Mouse (Mus musculus) liver (tissue): Measurements from ENCODE around the gene Tomm40l.
A peak's percentile ranks its signal among the peaks of the same experiment; 100 is the strongest.

ENCODE experiments used
- DNase-seq: peaks from one replicate; pipeline ENCODE4 v3.0.0-alpha.2; 2020; ENCODE audit warnings: mixed read lengths

The Tomm40l gene

DNA sequence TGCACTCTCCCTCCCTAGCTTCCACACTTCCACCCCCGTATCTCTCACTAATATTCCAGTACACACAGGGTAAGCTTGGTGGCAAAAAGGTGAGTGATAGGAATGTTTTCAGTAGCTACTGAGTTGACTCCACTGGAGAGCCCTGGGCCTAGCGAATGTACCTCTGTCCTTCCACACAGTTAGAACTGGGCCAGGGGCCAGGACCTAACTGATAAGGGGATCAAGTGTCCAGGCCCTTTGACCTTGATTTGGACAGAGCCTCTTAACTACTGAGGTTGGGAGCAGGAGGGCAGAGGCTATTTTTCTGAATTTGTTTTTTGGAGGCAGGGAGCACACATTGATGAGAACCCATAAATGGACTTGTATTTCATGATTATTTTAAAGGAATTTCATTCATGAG is 1.5 kb upstream of the Tomm40l start:
- DNase-seq: peak; percentile 60

- no peak for DNase-seq
These were observed 854 bp upstream of the Tomm40l start for GRCm38 (mm10) chr1:171223168-171223567.

DNA sequence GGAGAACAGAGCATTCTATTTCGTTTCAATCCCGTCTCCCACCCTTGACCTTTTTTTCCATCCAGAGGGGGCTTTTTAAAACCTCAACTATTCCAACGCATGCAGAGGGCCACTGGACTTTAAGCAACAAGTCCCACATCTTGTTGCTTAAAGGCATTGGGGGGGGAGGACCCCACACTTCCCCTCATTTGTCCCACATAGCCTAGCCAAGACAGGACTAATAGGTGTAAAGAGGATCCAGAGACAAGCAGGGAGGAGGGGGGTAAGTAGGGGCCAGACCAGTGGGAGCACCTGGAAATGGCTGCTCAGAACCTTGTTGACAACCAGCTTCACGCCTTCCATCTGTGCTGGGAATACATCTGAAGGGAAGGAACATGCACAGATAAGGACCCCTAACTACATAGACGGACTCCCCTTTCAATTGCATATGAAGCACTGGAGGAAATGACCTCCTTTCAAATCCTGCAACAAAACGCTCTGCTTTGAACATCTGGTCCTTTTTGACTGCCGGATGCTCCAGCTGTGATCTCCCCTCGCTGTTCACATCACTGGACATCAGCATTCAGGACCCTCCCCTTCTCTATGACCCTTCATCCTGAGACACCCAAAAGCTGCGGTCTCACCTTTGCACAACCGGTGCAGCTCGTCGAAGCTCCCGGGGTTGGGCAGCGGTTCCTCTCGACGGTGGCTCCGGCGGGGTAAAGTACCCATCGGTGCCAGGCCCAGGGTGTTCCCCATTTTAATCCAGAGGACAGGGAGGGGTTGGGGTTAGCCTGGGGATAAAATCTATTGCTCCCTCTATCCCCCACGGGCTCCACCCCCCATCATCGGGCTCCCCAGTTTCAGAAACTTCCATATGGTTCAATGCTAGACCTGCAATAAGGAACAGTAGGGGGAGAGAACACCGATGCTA is 777 bp downstream of the Tomm40l start:
- no peak for DNase-seq

- peak; percentile 86 for DNase-seq
These were observed 1.4 kb downstream of the Tomm40l start for GRCm38 (mm10) chr1:171220871-171221270.

DNA sequence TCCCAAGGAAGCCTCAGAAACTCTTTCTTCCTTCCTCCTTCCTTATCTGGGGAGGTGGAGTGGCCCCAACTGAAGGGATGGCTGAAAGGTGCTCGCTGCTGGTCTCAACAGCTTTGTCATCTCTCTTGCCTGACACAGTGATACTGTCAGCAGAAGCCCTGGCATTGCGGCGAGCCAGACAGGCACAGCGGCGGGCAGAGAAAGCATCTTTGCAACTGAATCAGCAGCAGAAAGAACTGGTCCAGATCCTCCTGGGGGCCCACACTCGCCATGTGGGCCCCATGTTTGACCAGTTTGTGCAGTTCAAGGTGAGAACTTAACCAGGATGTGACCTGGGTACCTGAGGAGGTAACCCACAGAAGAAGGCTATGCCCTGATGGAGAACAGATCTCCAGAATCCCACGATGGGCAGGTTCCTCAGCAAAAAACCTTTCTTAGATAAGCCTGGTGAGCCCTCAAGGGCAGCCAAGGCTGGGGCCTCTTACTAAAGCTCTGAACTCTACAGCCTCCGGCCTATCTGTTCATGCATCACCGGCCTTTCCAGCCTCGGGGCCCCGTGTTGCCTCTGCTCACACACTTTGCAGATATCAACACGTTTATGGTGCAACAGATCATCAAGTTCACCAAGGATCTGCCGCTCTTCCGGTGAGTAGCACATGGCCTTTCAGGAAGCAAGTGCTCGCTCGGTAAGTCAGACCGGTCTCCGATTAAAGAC is 5.9 kb downstream of the Tomm40l start:
- DNase-seq: no peak

DNA sequence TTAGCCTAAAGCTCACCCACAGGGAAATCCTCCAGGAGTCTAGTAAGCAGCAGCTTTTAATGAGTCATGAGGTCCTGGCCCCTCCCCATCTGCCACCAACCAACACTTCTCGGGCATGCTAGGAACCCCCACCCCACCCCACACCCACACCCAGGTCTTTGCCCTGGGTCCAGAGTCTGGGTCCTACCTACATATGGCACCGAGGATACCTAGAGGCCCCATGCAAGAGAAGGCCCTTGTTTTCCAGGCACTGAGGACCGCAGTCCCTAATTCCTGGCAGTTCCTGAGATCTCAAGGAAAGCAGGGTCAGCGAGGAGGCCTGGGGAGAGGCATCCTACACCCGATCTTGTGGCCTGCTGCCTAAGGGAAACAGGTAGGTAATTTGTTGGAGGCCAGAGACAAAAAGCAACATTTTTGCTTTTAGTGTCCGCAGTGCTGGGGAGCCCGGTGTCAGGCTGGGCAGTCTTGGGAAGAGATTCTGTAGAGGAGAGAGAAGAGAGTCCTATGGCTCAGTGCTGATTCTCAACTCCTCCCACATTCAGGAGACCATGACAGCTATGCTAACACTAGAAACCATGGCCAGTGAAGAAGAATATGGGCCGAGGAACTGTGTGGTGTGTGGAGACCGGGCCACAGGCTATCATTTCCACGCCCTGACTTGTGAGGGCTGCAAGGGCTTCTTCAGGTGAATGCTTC is 8.4 kb downstream of the Tomm40l start, which contains the start of gene Nr1i3:
Gene Nr1i3, plus strand, starts transcription at position 170 of the 696 bp plus-strand sequence.
- no peak for DNase-seq

GRCm38 (mm10) chr1:171212854-171213253 is 9.5 kb downstream of the Tomm40l start:
- DNase-seq: no peak

- no peak for DNase-seq
These were observed 12.9 kb downstream of the Tomm40l start for GRCm38 (mm10) chr1:171209409-171209808.

- DNase-seq: no peak
These were observed 16.4 kb downstream of the Tomm40l start for GRCm38 (mm10) chr1:171205704-171206493.

GRCm38 (mm10) chr1:171204249-171204644 is 18.1 kb downstream of the Tomm40l start:
- no peak for DNase-seq

DNA sequence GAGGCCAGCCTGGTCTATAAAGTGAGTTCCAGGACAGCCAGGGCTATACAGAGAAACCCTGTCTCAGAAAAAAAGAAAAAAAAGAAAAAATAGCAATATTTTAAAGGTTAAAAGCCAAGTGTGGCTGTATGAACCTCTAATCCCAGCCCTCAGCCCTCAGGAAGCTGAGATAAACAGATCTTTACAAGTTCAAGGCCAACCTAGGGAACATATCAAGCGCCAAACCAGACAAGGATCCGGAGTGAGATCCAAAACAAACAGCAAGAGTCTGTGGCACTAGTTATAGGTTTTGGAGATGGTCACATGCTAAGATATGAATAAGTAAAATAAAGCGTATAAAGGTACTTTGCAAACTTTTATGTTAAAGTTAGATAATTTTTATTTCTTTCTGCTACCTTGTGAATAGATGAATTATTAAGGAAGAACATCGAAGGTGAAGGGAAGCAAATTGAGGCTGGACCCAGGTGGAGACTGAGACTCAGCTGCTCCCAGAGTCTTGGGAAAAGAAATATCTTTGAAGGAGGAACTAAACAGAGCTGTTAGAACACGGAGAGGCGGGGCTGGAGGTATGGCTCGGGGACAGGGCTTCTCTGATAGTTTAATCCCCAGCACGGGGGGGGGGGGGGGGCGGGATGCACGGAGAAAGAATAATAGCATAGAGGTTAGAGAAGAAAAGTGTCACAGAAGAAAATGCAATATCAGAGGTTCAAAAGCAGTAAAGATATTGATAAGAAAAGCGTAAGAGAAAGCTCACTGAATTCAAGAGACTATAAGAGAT is 18.7 kb downstream of the Tomm40l start:
- no peak for DNase-seq

GRCm38 (mm10) chr1:171200769-171201168 is 21.5 kb downstream of the Tomm40l start:
- DNase-seq: no peak

DNA sequence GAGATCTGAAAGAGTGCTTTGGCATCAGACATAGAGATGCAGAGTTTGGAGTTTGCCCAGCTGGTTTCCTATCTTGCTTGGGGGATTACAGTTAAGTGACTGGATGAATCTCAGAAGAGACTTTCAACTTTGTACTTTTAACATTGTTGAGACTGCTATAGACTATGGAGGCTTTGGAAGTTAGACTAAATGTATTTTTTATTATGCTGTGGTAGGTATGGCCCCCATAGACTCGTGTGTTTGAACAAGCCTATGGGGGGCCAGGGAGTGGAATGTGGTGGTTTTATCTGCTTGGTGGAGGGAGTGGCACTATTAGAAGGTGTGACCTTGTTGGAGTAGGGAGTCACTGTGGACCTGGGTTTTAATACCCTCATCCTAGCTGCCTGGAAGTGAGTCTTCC is 22.8 kb downstream of the Tomm40l start:
- no peak for DNase-seq

DNA sequence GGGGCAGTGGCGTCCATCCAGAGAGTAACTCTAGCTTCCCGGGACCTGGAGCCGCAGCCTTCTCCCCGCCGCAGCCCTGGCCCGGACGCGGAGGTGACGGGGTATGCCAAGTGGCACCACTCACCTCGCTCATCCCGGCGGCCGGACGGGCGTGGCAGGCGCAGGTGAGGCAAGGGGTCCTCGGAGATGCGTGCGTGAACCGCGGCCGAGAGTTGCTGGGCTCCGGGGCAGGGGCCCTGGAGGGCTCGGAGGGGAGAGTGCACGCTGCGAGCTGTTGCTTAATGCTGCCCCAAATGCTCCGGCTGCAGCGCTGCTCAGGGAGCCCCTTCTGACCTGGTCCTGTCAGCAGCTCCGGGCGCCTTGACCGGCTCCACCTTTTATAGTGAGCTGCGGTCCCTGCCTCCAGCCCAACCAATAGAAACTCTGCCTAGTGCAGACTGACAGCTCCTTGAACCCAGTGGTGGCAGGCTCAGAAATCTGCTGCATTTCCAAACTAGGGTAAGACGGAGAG is 26.4 kb downstream of the Tomm40l start, which contains the start of gene Pcp4l1:
Gene Pcp4l1, minus strand, starts transcription at position 382 of the 511 bp plus-strand sequence.
- DNase-seq: peak; percentile 57

DNA sequence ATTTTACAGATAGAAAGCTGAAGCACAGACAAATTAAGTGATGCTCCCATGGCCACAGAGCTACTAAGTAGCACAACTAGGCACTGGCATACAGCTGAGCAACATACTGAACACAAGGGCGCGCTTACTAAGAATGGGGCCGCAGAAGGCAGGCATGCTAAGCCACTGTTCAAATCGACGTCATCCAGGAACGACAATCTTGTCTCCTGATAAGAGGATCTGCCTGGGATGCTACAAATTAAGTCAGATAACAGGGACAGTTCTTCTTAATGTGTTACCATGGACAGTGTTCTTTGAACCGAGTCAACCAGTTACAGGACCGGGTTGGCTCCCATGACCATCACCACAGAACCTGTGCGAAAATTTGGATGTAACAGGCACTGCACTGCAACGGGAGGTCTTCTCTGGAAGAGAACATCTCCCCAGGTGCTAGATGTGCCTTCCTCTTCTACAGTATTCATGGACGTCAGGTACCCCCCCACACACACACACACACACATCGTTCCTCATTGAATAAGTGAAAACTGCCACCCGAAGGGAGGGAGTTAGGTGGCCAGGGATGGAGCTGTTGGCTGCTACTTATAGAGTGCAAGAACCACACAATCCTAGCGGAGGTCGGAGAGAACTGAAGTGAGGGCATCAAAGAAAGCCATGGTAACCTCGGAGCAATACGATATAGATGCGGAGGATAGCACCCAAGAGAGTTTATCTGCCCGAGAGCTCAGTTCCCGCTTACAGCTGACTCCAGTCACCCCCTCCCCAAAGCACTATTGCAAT is 27.1 kb downstream of the Tomm40l start:
- DNase-seq: no peak

- no peak for DNase-seq
These were observed 28.1 kb downstream of the Tomm40l start for GRCm38 (mm10) chr1:171193911-171194830.

DNA sequence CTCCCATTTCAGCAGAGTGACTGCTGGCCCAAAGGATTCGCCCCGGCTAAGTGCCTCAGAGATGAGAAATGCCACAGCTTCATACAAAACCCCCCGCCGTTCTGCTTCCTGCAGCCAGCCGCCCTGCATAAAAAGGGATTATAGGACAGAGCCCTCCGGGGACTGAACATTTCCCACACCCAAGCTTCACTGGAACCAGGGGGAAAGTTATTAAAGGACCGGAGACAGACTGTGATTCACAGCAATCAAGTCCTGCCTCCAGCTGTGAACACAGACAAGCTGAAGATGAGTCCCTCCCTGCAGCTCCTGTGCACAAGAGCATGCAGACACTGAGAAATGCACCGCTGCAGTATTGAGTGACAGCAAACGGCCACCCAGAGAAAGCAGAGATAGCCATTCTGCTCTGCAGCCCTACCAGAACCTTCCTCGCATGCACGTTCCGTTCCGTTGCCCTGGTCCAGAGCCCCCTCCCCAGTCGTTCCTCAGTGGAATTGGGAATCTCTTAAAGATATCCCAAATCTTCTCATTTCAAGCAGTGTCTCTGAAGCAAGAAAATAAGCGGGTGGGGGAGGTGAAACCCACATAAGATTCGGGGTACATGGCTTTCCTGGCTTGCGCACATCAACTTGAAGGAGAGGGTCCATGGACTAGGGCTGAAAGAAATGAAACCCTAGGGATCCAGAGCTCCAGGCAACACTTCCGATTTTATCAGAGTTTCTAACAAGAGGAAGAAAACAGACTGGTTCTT is 29.0 kb downstream of the Tomm40l start:
- DNase-seq: no peak

GRCm38 (mm10) chr1:171192283-171192682 is 30.0 kb downstream of the Tomm40l start:
- no peak for DNase-seq

DNA sequence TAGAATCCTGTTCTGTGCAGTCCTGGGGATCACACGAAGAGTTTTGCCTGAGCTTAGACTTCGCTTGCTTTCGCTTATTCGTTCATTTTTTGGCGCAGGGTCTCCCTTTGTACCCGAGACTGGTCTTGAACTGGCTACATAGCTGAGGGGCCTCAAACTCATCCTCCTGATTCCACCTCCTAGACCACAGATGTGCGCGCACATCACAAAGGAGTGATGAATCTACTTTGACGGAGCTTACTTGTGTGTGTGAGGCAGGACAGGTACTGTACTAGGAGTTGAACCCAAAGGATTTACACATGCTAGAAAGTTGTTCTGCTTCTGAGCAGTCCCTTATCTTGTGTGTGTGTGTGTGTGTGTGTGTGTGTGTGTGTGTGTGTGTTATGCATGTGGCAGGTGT is 31.5 kb downstream of the Tomm40l start:
- DNase-seq: no peak
